Mouse (Mus musculus) splenic B cell, adult 2 months (primary cell): ENCODE results near the gene Ctsr.
"Not testable (repeated sequence)": the region's sequence is repeated elsewhere in the genome, so short reads cannot be mapped to it uniquely, and the experiment has no call there.

Experiments used
- DNase-seq: peaks from one replicate; pipeline ENCODE4 v3.0.0-alpha.2; 2011; ENCODE audit warnings: low read depth, low spot score
- H3K27me3 ChIP-seq: 2 replicates; pipeline ENCODE4 v1.6.1; 2012; ENCODE audit warnings: mild to moderate bottlenecking, low read length, moderate library complexity, mixed read lengths; ENCODE audit not compliant: control insufficient read depth, poor library complexity, insufficient read depth, severe bottlenecking
- H3K36me3 ChIP-seq: 2 replicates; pipeline ENCODE4 v1.6.1; 2012; ENCODE audit warnings: mild to moderate bottlenecking, low read length, moderate library complexity, mixed read lengths; ENCODE audit not compliant: control insufficient read depth, poor library complexity, insufficient read depth, severe bottlenecking

Ctsr gene

GRCm38 (mm10) chr13:61164156-61164555, at the start of gene Ctsr:
Gene Ctsr (minus strand): TSS chr13:61164256.
- no peak for DNase-seq
- H3K27me3 ChIP-seq, result no peaks in the 10 kb centered on the region
- H3K36me3 ChIP-seq, result no peaks in the 10 kb centered on the region

GRCm38 (mm10) chr13:61203310-61203709, 39.3 kb upstream of the Ctsr start, which contains the start of gene Cts6:
Gene Cts6 (minus strand): TSS chr13:61203410.
- no peaks in the 10 kb centered on the region for H3K36me3 ChIP-seq
- DNase-seq, result no peak

GRCm38 (mm10) chr13:61185151-61185933, 21.3 kb upstream of the Ctsr start:
- H3K27me3 ChIP-seq, DNase-seq, H3K36me3 ChIP-seq: not testable (repeated sequence)

More at GRCm38 (mm10) chr13:61203310-61203709, 39.3 kb upstream of the Ctsr start, which contains the start of gene Cts6:
- no peaks in the 10 kb centered on the region for H3K27me3 ChIP-seq

GRCm38 (mm10) chr13:61164622-61165021, 566 bp upstream of the Ctsr start:
- DNase-seq, result no peak
- Histone ChIP-seq H3K27me3 (no peaks in the 10 kb centered on the region), H3K36me3 (no peaks in the 10 kb centered on the region)
